Mouse (Mus musculus): Measurements from ENCODE around the gene Ccnq.

GRCm38 (mm10) chr11:78766069-78766830 lies 14.7 kb upstream of the Ccnq start:
- TF ChIP-seq CTCF (IDR thresholded peaks at IDR 0.05; ENCODE audit: control insufficient read depth, insufficient read depth, low read length) (no peak), POLR2A (IDR thresholded peaks at IDR 0.05; ENCODE audit: borderline replicate concordance, control insufficient read depth, low read depth, low read length) (no peak)

Data from bone marrow, adult 2 months (tissue).